Mouse (Mus musculus) heart, embryonic 11.5 days (tissue): ENCODE data around the gene A730061H03Rik. TPM values are rescaled to one million over a fixed set of nuclear protein-coding genes. Genes with fewer than 3 reads are reported as not detected.

Experiments
- polyA plus RNA-seq: library from polyadenylated mRNA; unstranded; fragments of >200 nt; fragmentation: Nextera tagmentation; extraction: Ambion mirVana; gene quantifications from 2 replicates; pipeline ENCODE4 v1.2.1, GENCODE M21; 2014

A730061H03Rik gene
- polyA plus RNA-seq, 1 experiment from 2014 or later: 1.3 TPM

Other genes with a start within 250 kb of the A730061H03Rik start
- gene Dhrs4, start 81.6 kb downstream of the A730061H03Rik start, polyA plus RNA-seq: 22.0 and 44.5 TPM in 2 replicates
- 2.2 TPM in 2 replicates for gene Carmil3, start 69.8 kb downstream of the A730061H03Rik start, polyA plus RNA-seq
- gene Cpne6, start 50.0 kb downstream of the A730061H03Rik start, polyA plus RNA-seq: 0.32 and 0.43 TPM in 2 replicates
- not detected in 2 replicates for gene Nrl, start 35.4 kb downstream of the A730061H03Rik start, polyA plus RNA-seq
- 28.0 and 33.0 TPM in 2 replicates for gene Pck2, start 20.1 kb downstream of the A730061H03Rik start, polyA plus RNA-seq
- gene Dcaf11, start 400 bp downstream of the A730061H03Rik start, polyA plus RNA-seq: 61.3 and 71.1 TPM in 2 replicates
- gene Fitm1, start 15.2 kb upstream of the A730061H03Rik start, polyA plus RNA-seq: 107 and 108 TPM in 2 replicates
- 223 and 235 TPM in 2 replicates for gene Psme1, start 17.7 kb upstream of the A730061H03Rik start, polyA plus RNA-seq
- 18.7 and 20.0 TPM in 2 replicates for gene Emc9, start 24.9 kb upstream of the A730061H03Rik start, polyA plus RNA-seq
- 222 and 223 TPM in 2 replicates for gene Psme2, start 30.7 kb upstream of the A730061H03Rik start, polyA plus RNA-seq
- gene Rnf31, start 31.3 kb upstream of the A730061H03Rik start, polyA plus RNA-seq: 11.2 and 13.0 TPM in 2 replicates
- 6.4 and 7.5 TPM in 2 replicates for gene Irf9, start 43.2 kb upstream of the A730061H03Rik start, polyA plus RNA-seq
- gene Rec8, start 57.6 kb upstream of the A730061H03Rik start, polyA plus RNA-seq: 8.8 and 14.1 TPM in 2 replicates
- 70.1 and 81.7 TPM in 2 replicates for gene Ipo4, start 75.6 kb upstream of the A730061H03Rik start, polyA plus RNA-seq
- gene Gm49378, start 77.5 kb upstream of the A730061H03Rik start, polyA plus RNA-seq: 1.9 and 4.2 TPM in 2 replicates
- 78.7 and 86.9 TPM in 2 replicates for gene Tm9sf1, start 83.4 kb upstream of the A730061H03Rik start, polyA plus RNA-seq
- gene Tssk4, start 89.8 kb upstream of the A730061H03Rik start, polyA plus RNA-seq: 0.63 TPM in 2 replicates
- gene Mdp1, start 100.1 kb upstream of the A730061H03Rik start, polyA plus RNA-seq: 72.0 and 74.2 TPM in 2 replicates
- gene Gmpr2, start 111.5 kb upstream of the A730061H03Rik start, polyA plus RNA-seq: 41.3 and 43.3 TPM in 2 replicates
- gene Nedd8, start 111.7 kb upstream of the A730061H03Rik start, polyA plus RNA-seq: 512 and 535 TPM in 2 replicates
- 39.6 and 42.3 TPM in 2 replicates for gene Tinf2, start 121.4 kb upstream of the A730061H03Rik start, polyA plus RNA-seq
- 0.13 and 0.30 TPM in 2 replicates for gene Tgm1, start 153.5 kb upstream of the A730061H03Rik start, polyA plus RNA-seq
- 19.1 and 19.7 TPM in 2 replicates for gene Rabggta, start 161.9 kb upstream of the A730061H03Rik start, polyA plus RNA-seq
- gene Dhrs1, start 185.3 kb upstream of the A730061H03Rik start, polyA plus RNA-seq: 56.4 and 60.3 TPM in 2 replicates
- 25.1 and 26.3 TPM in 2 replicates for gene Nop9, start 185.3 kb upstream of the A730061H03Rik start, polyA plus RNA-seq
- 1.4 and 1.7 TPM in 2 replicates for gene Cideb, start 198.1 kb upstream of the A730061H03Rik start, polyA plus RNA-seq
- gene Ltb4r2, start 201.0 kb upstream of the A730061H03Rik start, polyA plus RNA-seq: 0.16 and 1.0 TPM in 2 replicates
- 0.11 and 0.21 TPM in 2 replicates for gene Ltb4r1, start 205.6 kb upstream of the A730061H03Rik start, polyA plus RNA-seq
- gene Adcy4, start 223.7 kb upstream of the A730061H03Rik start, polyA plus RNA-seq: 13.2 and 19.7 TPM in 2 replicates
- 19.6 and 19.8 TPM in 2 replicates for gene Ripk3, start 228.5 kb upstream of the A730061H03Rik start, polyA plus RNA-seq